Mouse (Mus musculus): ENCODE results near the gene Gm3453. TPM values are rescaled to one million over a fixed set of nuclear protein-coding genes. Genes with fewer than 3 reads are reported as not detected.
"Not testable (repeated sequence)": the region's sequence is repeated elsewhere in the genome, so short reads cannot be mapped to it uniquely, and the experiment has no call there.

Gene Gm3453
- not detected for total RNA-seq (2021)

GRCm38 (mm10) chr14:5979037-5979436 lies at the start of gene Gm3453:
Gene Gm3453 (minus strand): TSS chr14:5979137.
- DNase-seq = not testable (repeated sequence)

GRCm38 (mm10) chr14:5987136-5987535 lies 8.2 kb upstream of the Gm3453 start:
- DNase-seq = not testable (repeated sequence)

DNA sequence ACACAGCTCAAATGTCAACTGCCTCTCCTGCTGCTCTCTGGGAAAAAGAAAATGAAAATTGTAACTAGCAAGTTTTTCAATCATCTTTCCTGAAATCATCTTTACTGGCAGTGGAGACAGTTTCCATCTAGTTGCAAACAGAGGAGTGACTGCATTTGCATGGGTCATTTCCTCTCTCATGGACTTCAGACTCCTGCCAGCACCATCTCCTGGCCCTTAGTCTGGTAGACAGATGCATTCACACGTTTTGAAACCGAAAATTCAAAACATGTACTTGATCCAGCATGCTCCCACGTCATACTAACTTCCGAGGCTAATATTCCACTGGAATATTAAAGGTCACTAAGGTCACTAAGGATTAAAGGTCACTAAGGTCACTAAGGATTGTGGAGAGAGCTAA lies 16.5 kb downstream of the Gm3453 start:
- not testable (repeated sequence) for DNase-seq

GRCm38 (mm10) chr14:5961635-5962034 lies 17.3 kb downstream of the Gm3453 start, which contains the start of gene Gm3248:
Gene Gm3248 (minus strand): TSS chr14:5961745.
- peak; percentile 36 for DNase-seq

DNA sequence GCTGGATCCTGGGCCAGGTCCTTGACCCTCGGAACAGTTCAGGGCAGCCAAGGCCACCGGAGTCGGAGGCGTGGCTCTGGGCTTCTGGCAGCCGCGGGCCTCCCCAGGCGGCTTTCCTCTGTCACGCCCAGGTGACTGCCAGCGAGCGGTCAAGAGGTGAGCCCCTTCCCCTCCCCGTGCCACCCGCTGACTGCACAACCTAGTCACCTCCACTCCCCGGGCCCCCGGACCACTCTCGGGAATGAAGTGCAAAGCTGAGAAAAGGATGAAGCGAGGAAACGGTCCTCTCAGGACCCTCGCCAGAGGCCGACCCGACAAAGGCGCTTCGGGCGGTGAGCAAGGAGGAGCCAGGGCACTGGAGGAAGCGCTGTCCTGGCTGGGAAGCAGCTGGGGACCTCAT lies 17.8 kb downstream of the Gm3453 start:
- peak; percentile 8 for DNase-seq

- DNase-seq = peak; percentile 8
Measured at GRCm38 (mm10) chr14:5960479-5960878, 18.5 kb downstream of the Gm3453 start.

GRCm38 (mm10) chr14:5923276-5923675 lies 55.7 kb downstream of the Gm3453 start:
- not testable (repeated sequence) for DNase-seq

Other genes starting within 250 kb of the Gm3453 start
- under 1 TPM; 0.19 to 0.77 TPM for gene Gm3373, start 237.6 kb downstream of the Gm3453 start, total RNA-seq (2021)
- gene Gm3383, start 171.2 kb downstream of the Gm3453 start, total RNA-seq (2021) = 1 to 10 TPM; 1.8 to 1.9 TPM
- gene Gm3424, start 148.8 kb downstream of the Gm3453 start, total RNA-seq (2021) = not detected
- gene Gm8237, start 98.8 kb downstream of the Gm3453 start, total RNA-seq (2021) = 1 to 10 TPM; 1.1 to 1.4 TPM
- gene Gm3248, start 17.4 kb downstream of the Gm3453 start, total RNA-seq (2021) = under 1 TPM; 0.29 to 0.41 TPM
- not detected for gene Gm6337, start 79.1 kb upstream of the Gm3453 start, total RNA-seq (2021)
- gene Gm8206, start 114.8 kb upstream of the Gm3453 start, total RNA-seq (2021) = under 1 TPM in 1 of 2 experiments, not detected in 1; 0.63 TPM
- gene Gm3468, start 129.5 kb upstream of the Gm3453 start, total RNA-seq (2021) = under 1 TPM; 0.47 to 0.76 TPM
- not detected for gene Gm3476, start 146.7 kb upstream of the Gm3453 start, total RNA-seq (2021)
- gene Gm21560, start 240.2 kb upstream of the Gm3453 start, total RNA-seq (2021) = 1 to 10 TPM in 1 of 2 experiments, under 1 TPM in 1; 0.74 to 1.7 TPM